Comparison of ENCODE assay signal across 26 mouse cellular contexts in genomic region chr5:35743990-35744722, GRCm38 (mm10). TPM values are rescaled to one million over a fixed set of nuclear protein-coding genes. Genes with fewer than 3 reads are reported as not detected.
DNase-seq lines count a peak whose midpoint lies in the region; TF ChIP-seq lines count a peak whose summit lies in the region.
"Had no signal": no experiment of that assay in that cellular context is flagged by ENCODE, and none has a peak within 500 bp of the region (broad histone marks: within the 10 kb centered on the region; RNA-seq: fewer than 3 reads in every experiment).

No protein-coding gene starts in this region.

- no peak for TF ChIP-seq CTCF in gastrocnemius, adult 2 months (IDR thresholded peaks at IDR 0.05)
- TF ChIP-seq CTCF in layer of hippocampus, adult 2 months (conservative IDR thresholded peaks at IDR 0.05) = no peak

- intact Hi-C loops in gastrocnemius, adult 2 months (cut with DNase I) = loop anchor here (10.0 kb wide), 1 partner anchor 231 kb away; no protein-coding TSS in a partner anchor

- no peak for DNase-seq in gastrocnemius, adult 2 months
- no peak for DNase-seq in gastrocnemius, adult 8-10 months (ENCODE audit: low spot score in 2 of 2)
- DNase-seq in layer of hippocampus, adult 2 months (ENCODE audit: low spot score in 2 of 2) = peak in 1 of 2 experiments; percentile 37
- DNase-seq in layer of hippocampus, postnatal 25 days (ENCODE audit: extremely low spot score in 1 of 2, low spot score in 1 of 2) = no peak
- peak; percentile 65 for DNase-seq in right cerebral cortex, adult 18-20 months
- no peak for DNase-seq in right cerebral cortex, postnatal 4 days
- no peak for DNase-seq in cerebellum, postnatal 4 days (ENCODE audit: low spot score in 2 of 2)
- DNase-seq: cerebellum, adult 11 months; cerebellum, adult 9-10 months; cerebellum, postnatal 36 days; embryo, embryonic 11 days; gastrocnemius, postnatal 10 days; left cerebral cortex, postnatal 4 days; thymus, adult 2 months; thymus, postnatal 36 days had no signal

- H3K4me3 ChIP-seq in gastrocnemius, adult 2 months = no peak overlapping the region
- no peak overlapping the region for H3K4me3 ChIP-seq in layer of hippocampus, adult 2 months
- no peak overlapping the region for H3K4me3 ChIP-seq in brown adipose tissue, adult 24 weeks (ENCODE audit: insufficient read depth, low read depth, low read length)
- H3K4me3 ChIP-seq: embryonic facial prominence, embryonic 12.5 days; intestine, embryonic 15.5 days; midbrain, embryonic 10.5 days; midbrain, embryonic 15.5 days had no signal

- H3K4me1 ChIP-seq in brown adipose tissue, adult 24 weeks (ENCODE audit: control insufficient read depth, insufficient read depth, insufficient read length, low read length) = peaks cover 38% of the 10 kb centered on the region
- H3K4me1 ChIP-seq: midbrain, embryonic 15.5 days had no signal

- peak overlapping the region; percentile 89 for H3K27ac ChIP-seq in gastrocnemius, adult 2 months
- H3K27ac ChIP-seq in layer of hippocampus, adult 2 months = peak overlapping the region; percentile 53; the same call in 1 of the 2 replicates
- peak overlapping the region; percentile 93 for H3K27ac ChIP-seq in brown adipose tissue, adult 24 weeks (replicated peaks; ENCODE audit: low read depth, low read length)
- H3K27ac ChIP-seq: embryonic facial prominence, embryonic 12.5 days; hindbrain, postnatal 0 days; intestine, embryonic 15.5 days; kidney, postnatal 0 days; liver, embryonic 14.5 days; midbrain, embryonic 10.5 days; midbrain, embryonic 15.5 days had no signal

RNA-seq across cellular contexts. Expression of gene Sh3tc1, which starts 4.4 kb away (rescaled TPM):
- 1 to 10 TPM; 2.2 to 2.4 TPM for total RNA-seq in gastrocnemius, adult 2 months (2021)
- 1 to 10 TPM; 1.4 to 2.9 (median 1.9) TPM for total RNA-seq in gastrocnemius, adult 8-10 months (2022)
- total RNA-seq in layer of hippocampus, adult 2 months (2021) = 1 to 10 TPM; 1.7 to 2.4 TPM
- total RNA-seq in layer of hippocampus, postnatal 25 days (2021) = 1 to 10 TPM; 1.5 to 1.6 TPM
- polyA plus RNA-seq in brown adipose tissue, adult 24 weeks (2012; ENCODE audit: insufficient read depth, insufficient read length, missing spikeins) = 16.6 and 17.9 TPM in 2 replicates
- total RNA-seq: MEL had no signal

RNA-seq across cellular contexts. Expression of gene Ablim2, which starts 13.5 kb away (rescaled TPM):
- 10 to 100 TPM; 40.7 to 42.5 TPM for total RNA-seq in gastrocnemius, adult 2 months (2021)
- total RNA-seq in gastrocnemius, adult 8-10 months (2022) = 10 to 100 TPM; 36.1 to 43.4 (median 40.7) TPM
- 100 to 1,000 TPM; 133 to 163 TPM for total RNA-seq in layer of hippocampus, adult 2 months (2021)
- 100 to 1,000 TPM; 123 to 132 TPM for total RNA-seq in layer of hippocampus, postnatal 25 days (2021)
- polyA plus RNA-seq in brown adipose tissue, adult 24 weeks (2012; ENCODE audit: insufficient read depth, insufficient read length, missing spikeins) = 4.6 and 7.5 TPM in 2 replicates
- total RNA-seq: megakaryocyte progenitor cell, adult 5-6 weeks; MEL; neutrophil, adult 5-6 weeks had no signal
